Mouse (Mus musculus) heart, embryonic 14.5 days (tissue): ENCODE results near the gene Mgme1. TPM values are rescaled to one million over a fixed set of nuclear protein-coding genes. Genes with fewer than 3 reads are reported as not detected.

Source experiments
- ATAC-seq: fragments of 200-750 bp; cut with Nextera tagmentation; 2 replicates; pipeline ENCODE4 v1.8.0; 2017; ENCODE audit warnings: low read depth, moderate TSS enrichment; ENCODE audit not compliant: insufficient number of reproducible peaks, insufficient read depth, low FRiP score
- H3K27ac ChIP-seq, 2 experiments: fragments of 200-500 bp in 1 of 2; fragments of 300-500 bp in 1 of 2; sonication (generic) in 1 of 2; replicated peaks in 1 of 2; 2 replicates each; pipeline ENCODE4 v1.5.1; 2012 to 2014; ENCODE audit warnings: low read depth in 2 of 2, low read length in 2 of 2, control low read depth in 1 of 2, mild to moderate bottlenecking in 1 of 2, mixed read lengths in 1 of 2; ENCODE audit not compliant: control insufficient read depth in 1 of 2, insufficient read depth in 1 of 2
- H3K27me3 ChIP-seq: fragments of 300-500 bp; sonication (generic); 2 replicates; pipeline ENCODE4 v1.6.1; 2014; ENCODE audit warnings: mild to moderate bottlenecking, low read length, control low read depth; ENCODE audit not compliant: control insufficient read depth, insufficient read depth
- H3K36me3 ChIP-seq: fragments of 300-500 bp; sonication (generic); 2 replicates; pipeline ENCODE4 v1.6.1; 2014; ENCODE audit warnings: mild to moderate bottlenecking, control low read depth, low read length, mixed read lengths; ENCODE audit not compliant: control insufficient read depth, insufficient read depth
- H3K4me1 ChIP-seq, 2 experiments: fragments of 200-500 bp in 1 of 2; fragments of 300-500 bp in 1 of 2; sonication (generic) in 1 of 2; 2 replicates each; pipeline ENCODE4 v1.6.1; 2012 to 2014; ENCODE audit warnings: low read length in 2 of 2, control low read depth in 1 of 2, mixed read lengths in 1 of 2; ENCODE audit not compliant: control insufficient read depth in 2 of 2, insufficient read depth in 2 of 2
- H3K4me2 ChIP-seq: fragments of 300-500 bp; sonication (generic); 2 replicates; pipeline ENCODE4 v1.6.1; 2014; ENCODE audit warnings: mild to moderate bottlenecking, low read length
- H3K4me3 ChIP-seq, 2 experiments: fragments of 200-500 bp in 1 of 2; fragments of 300-500 bp in 1 of 2; sonication (generic) in 1 of 2; 2 replicates each; pipeline ENCODE4 v1.5.1; 2012 to 2014; ENCODE audit warnings: low read length in 2 of 2, mild to moderate bottlenecking in 2 of 2, control low read depth in 1 of 2, low read depth in 1 of 2, moderate library complexity in 1 of 2; ENCODE audit not compliant: control insufficient read depth in 1 of 2, insufficient read depth in 1 of 2
- H3K9ac ChIP-seq: fragments of 300-500 bp; sonication (generic); 2 replicates; pipeline ENCODE4 v1.6.1; 2014; ENCODE audit warnings: mild to moderate bottlenecking, low read length
- H3K9me3 ChIP-seq: fragments of 300-500 bp; sonication (generic); 2 replicates; pipeline ENCODE4 v1.6.1; 2016; ENCODE audit warnings: low read length, control low read depth; ENCODE audit not compliant: control insufficient read depth
- WGBS: fragments of 180-500 bp; shearing (Covaris S2); extraction: QIAGEN DNeasy Blood & Tissue Kit; methylation state at CpG from one replicate; pipeline ENCODE4 v1.1.7; 2014; 5-methylcytosine and 5-hydroxymethylcytosine counted together
- polyA plus RNA-seq: library from polyadenylated mRNA; unstranded; fragments of >200 nt; fragmentation: Nextera tagmentation; extraction: Ambion mirVana; gene quantifications from 2 replicates; pipeline ENCODE4 v1.2.1, GENCODE M21; 2014

Mgme1 gene
- polyA plus RNA-seq, 1 experiment from 2014 or later, result 21.8 TPM

DNA sequence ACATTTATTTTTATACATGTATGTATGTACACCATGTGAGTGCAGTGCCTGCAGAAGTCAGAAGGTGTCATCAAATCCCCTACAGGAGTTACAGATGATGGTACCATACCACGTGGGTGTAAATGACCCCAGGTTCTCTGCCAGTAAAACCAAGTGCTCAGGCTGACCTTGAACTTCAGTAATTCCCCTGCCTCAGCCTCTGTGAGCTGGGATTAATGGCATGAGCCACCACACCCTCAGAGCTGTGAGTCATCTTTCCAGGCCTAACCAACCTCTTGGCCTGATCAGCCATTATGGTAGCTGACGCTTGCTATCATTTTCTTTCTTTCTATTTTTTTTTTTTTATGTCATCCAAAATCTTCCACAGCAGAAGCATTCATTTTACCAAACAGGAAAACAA lies 40.9 kb downstream of the Mgme1 start:
- H3K4me1 ChIP-seq, result no peaks in the 10 kb centered on the region
- WGBS, result 86% methylated on average over 2 of the region's 2 CpGs
- no peak overlapping the region for H3K27ac ChIP-seq
- H3K9ac ChIP-seq, result no peak overlapping the region
- no peaks in the 10 kb centered on the region for H3K36me3 ChIP-seq
- H3K9me3 ChIP-seq, result no peaks in the 10 kb centered on the region
- H3K4me3 ChIP-seq, result no peak overlapping the region
- H3K27me3 ChIP-seq, result no peaks in the 10 kb centered on the region
- no peak overlapping the region for H3K4me2 ChIP-seq
- ATAC-seq, result no peak

DNA sequence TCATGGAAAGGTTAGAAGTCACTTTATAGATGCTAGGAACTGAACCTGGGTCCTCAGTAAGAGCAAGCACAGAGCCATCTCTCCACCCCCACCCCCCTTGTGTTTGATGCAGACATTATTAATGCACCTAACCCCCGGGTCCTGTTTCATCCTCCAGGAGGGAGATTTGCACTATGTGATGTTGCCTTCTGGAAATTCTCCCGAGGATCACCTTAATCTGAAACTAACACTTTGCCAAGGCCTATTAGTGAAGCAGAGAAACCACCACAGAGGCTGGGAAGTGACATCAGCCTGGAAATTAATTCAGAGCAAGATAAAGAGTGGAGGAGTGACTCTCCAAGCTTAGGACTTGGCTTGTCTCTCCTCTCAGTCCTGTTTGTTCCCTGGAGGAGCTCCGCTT lies 53.8 kb downstream of the Mgme1 start:
- Histone ChIP-seq H3K4me2 (no peak overlapping the region), H3K4me1 (no peaks in the 10 kb centered on the region), H3K4me3 (no peak overlapping the region), H3K9me3 (no peaks in the 10 kb centered on the region), H3K36me3 (no peaks in the 10 kb centered on the region), H3K9ac (no peak overlapping the region), H3K27me3 (peaks cover 30% of the 10 kb centered on the region), H3K27ac (no peak overlapping the region)
- no peak for ATAC-seq
- 54% methylated on average over 3 of the region's 3 CpGs for WGBS

- no peak overlapping the region for H3K9ac ChIP-seq
- H3K4me2 ChIP-seq, result peak overlapping the region; percentile 99
- H3K4me3 ChIP-seq, result peak overlapping the region in 1 of 2 experiments; percentile 58; a peak in 2 of 4 replicates
- no peaks in the 10 kb centered on the region for H3K36me3 ChIP-seq
- ATAC-seq, result no peak
- H3K9me3 ChIP-seq, result no peaks in the 10 kb centered on the region
- H3K27me3 ChIP-seq, result peaks cover 81% of the 10 kb centered on the region
- WGBS, result 2% methylated on average over 10 of the region's 10 CpGs
- H3K27ac ChIP-seq, result no peak overlapping the region
- H3K4me1 ChIP-seq, result peaks cover 4 to 34% of the 10 kb centered on the region in 2 experiments; a peak in 3 of 4 replicates
These were observed 59.0 kb downstream of the Mgme1 start for GRCm38 (mm10) chr2:144329451-144329850.

DNA sequence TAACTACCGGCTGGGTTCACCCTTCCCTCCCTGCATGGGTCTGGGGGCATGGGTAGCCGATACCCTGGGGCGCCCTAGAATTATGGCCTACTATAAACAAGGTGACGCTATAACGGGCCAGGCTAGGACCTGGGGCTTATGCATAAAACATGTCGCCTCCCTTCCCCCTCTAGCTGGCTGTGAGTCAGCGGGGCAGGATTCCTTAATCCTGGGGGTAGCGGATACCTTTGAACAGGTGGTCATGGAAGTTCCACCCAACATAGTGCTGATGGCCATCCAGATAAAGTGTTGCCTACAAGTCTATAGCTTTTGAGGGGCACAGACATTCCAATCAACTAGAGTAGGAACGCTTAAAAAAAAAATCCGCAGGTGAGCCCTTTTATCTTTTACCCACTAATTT lies 59.5 kb downstream of the Mgme1 start:
- Histone ChIP-seq H3K36me3 (no peaks in the 10 kb centered on the region), H3K4me1 (peaks cover 4 to 34% of the 10 kb centered on the region in 2 experiments; a peak in 3 of 4 replicates), H3K27ac (no peak overlapping the region), H3K4me3 (peak overlapping the region in 1 of 2 experiments; percentile 58; a peak in 2 of 4 replicates), H3K9ac (no peak overlapping the region), H3K4me2 (peak overlapping the region; percentile 99), H3K27me3 (peaks cover 86% of the 10 kb centered on the region), H3K9me3 (no peaks in the 10 kb centered on the region)
- WGBS, result 6% methylated on average over 10 of the region's 10 CpGs
- no peak for ATAC-seq

- Histone ChIP-seq H3K4me2 (peak overlapping the region; percentile 99), H3K4me1 (peaks cover 4 to 34% of the 10 kb centered on the region in 2 experiments; a peak in 3 of 4 replicates), H3K9ac (peak overlapping the region; percentile 64), H3K36me3 (no peaks in the 10 kb centered on the region), H3K4me3 (peak overlapping the region; percentile 48 to 58), H3K9me3 (no peaks in the 10 kb centered on the region), H3K27ac (no peak overlapping the region), H3K27me3 (peaks cover 90% of the 10 kb centered on the region)
- ATAC-seq, result no peak
- 1% methylated on average over 41 of the region's 41 CpGs for WGBS
These were observed 60.0 kb downstream of the Mgme1 start for GRCm38 (mm10) chr2:144330352-144330959.

Other genes starting within 250 kb of the Mgme1 start
- gene Banf2, start 237.6 kb upstream of the Mgme1 start, polyA plus RNA-seq, result not detected in 2 replicates
- gene Snx5, start 243 bp downstream of the Mgme1 start, polyA plus RNA-seq, result 96.4 and 99.9 TPM in 2 replicates
- gene Ovol2, start 61.5 kb downstream of the Mgme1 start, polyA plus RNA-seq, result 0.18 TPM in 1 of 2 replicates, not detected in the other
- gene Kat14, start 98.3 kb downstream of the Mgme1 start, polyA plus RNA-seq, result 21.7 and 22.6 TPM in 2 replicates
- gene Pet117, start 98.3 kb downstream of the Mgme1 start, polyA plus RNA-seq, result 1.2 TPM in 1 of 2 replicates, not detected in the other